Mouse (Mus musculus): ENCODE results near the gene Wdr4.

GRCm38 (mm10) chr17:31514696-31515095, 5.1 kb downstream of the Wdr4 start:
- no peak for TF ChIP-seq FOSL1 (IDR thresholded peaks at IDR 0.05; ENCODE audit: insufficient read depth, low read length, poor library complexity, severe bottlenecking)
- TF ChIP-seq CTCF (IDR thresholded peaks at IDR 0.05; ENCODE audit: control insufficient read depth, insufficient read depth, insufficient read length) = no peak
- no peak for TF ChIP-seq MAX (IDR thresholded peaks at IDR 0.05)
- TF ChIP-seq MYOG (IDR thresholded peaks at IDR 0.05; ENCODE audit: control insufficient read depth, extremely low read depth, insufficient read length) = no peak

All from C2C12 (cell line).